Mouse (Mus musculus): Measurements from ENCODE around the gene Dgcr2.

DNA sequence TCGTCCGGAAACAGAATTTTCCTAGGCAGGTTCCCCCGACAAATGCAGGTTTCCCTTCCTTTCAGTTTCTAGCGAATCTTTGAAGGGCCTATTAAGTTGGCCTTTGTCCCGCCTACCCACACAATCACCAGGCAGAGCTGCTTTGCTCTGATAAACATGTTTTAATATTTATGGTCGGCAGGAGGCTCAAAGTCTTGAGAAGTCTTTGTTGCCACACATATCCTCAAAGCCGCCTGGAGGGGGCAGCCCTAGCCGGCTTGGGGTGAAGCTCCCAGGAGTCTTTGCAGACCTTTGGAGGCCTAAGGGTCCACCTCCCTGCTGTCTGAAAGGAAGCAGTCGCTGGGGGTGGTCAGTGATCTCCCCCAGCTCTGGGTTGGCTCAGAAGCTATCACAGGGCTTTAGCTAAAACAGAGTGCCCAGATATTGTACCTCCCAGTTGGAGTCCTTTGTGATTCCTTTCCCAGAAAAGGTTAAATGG, 30.3 kb upstream of the Dgcr2 start:
- no peak for TF ChIP-seq CHD2 (IDR thresholded peaks at IDR 0.05; ENCODE audit: low read depth, low read length)
- no peak for TF ChIP-seq MAFK (IDR thresholded peaks at IDR 0.05; ENCODE audit: insufficient read depth, low read depth, low read length)
- TF ChIP-seq HCFC1 (IDR thresholded peaks at IDR 0.05; ENCODE audit: borderline replicate concordance, insufficient read depth, low read length): no peak
- no peak for TF ChIP-seq ZNF384 (IDR thresholded peaks at IDR 0.05; ENCODE audit: low read depth, low read length)
- no peak for TF ChIP-seq ZC3H11A (IDR thresholded peaks at IDR 0.05; ENCODE audit: borderline replicate concordance, low read depth, low read length)
